Mouse (Mus musculus) testis, postnatal 10 days (tissue): ENCODE measurements around the gene Cgn.

Source experiments
- DNase-seq: peaks from one replicate; pipeline ENCODE4 v3.0.0; 2021; ENCODE audit warnings: low spot score

Gene Cgn

DNA sequence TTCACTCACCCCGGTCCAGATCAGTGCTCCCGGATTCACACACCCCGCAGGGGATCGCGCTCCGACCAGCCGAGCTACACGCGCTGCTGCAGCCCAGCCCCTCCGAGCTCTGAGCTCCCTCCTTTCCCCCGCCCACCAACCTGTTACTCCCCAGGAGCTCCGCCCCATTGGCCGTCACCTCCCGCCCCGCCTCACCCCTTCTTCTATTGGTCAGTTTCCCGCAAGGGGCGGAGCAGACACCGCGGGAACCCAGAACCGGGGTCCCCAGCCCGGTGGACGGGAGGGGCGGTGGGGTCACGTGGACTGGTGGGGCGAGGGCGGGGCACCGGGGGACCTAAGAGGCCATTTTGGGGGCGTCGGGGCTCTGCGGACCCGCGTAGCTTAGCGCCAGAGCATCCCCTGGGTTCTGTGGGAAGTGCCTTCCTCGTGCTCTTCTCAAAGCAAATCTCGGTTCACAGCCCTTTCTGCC lies at the start of gene Cgn:
TSS of gene Cgn (minus strand) at position 126 of the 469 bp plus-strand sequence.
- DNase-seq, result peak; percentile 98

DNA sequence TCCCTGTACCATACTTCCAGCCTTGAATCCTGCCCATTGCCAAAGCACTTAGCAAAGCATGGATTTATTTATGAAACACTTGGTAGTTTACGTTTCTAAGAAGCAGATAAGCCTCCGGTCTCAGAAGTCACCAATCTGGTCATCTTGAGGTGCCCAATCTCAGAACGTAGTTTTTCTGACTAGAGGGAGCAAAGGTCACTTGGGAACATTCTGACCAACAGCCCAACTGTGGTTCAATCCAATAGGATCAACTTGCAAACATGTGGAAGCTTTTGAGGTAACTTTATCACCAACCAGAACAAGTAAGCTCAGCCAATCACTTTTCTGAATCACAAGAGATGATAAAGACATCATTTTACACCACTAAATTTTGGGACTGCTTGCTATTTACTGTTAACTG lies 49.1 kb upstream of the Cgn start:
- no peak for DNase-seq

DNA sequence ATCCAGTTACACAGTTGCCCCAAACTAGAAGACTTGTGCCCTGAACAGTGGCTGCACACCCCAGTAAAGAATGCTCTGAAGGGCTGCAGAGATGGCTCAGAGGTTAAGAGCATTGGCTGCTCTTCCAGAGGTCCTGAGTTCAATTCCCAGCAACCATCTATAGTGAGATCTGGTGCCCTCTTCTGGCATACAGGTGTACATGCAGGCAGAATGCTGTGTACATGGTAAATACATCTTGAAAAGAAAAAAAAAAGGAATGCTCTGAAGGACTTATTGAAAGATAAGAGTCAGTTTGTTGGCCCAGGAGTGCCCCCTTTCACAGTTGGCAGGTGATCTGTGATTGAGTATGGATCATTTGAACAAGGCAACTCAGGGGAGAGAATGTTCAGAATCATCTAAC lies 47.1 kb upstream of the Cgn start:
- DNase-seq, result no peak

DNA sequence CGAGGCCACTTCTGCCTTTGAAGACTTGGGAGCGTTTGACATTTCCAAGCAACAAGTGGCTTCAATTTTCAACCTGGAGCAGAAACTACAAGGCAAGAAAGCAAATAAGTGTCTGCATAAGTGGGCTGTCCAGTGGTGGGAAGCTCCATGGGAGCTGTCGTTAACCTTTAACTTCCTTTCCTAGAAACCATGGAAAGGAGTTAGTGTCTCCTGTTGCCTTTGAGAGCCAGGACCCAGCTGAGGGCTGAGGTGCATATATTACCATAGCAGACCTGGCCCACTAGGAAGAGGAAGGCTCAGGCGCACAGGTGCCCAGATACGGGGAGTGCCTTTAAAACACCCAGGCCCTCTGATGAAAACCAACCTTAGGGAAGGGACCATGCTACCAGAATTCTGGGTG lies 46.4 kb upstream of the Cgn start:
- DNase-seq, result no peak

DNA sequence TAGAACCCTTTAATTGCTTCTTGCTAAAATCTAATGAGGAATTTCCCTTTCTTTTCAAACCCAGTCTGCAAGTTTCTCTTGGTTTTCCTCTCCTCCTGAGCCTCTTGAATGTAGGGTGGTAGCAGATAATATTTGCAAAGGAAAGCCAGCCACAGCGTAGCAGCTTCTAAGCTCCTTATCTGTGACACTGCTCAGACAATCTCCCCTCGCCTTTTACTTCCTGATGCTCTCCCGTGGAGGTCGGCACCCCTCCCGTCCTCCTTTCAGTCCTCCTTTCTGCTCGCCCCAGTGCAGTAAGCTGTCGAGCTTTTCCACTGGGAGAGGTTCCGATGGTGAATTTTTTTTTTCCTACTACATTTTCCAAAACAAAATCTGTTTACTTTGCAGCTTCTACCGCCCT lies 45.8 kb upstream of the Cgn start:
- DNase-seq, result no peak

DNA sequence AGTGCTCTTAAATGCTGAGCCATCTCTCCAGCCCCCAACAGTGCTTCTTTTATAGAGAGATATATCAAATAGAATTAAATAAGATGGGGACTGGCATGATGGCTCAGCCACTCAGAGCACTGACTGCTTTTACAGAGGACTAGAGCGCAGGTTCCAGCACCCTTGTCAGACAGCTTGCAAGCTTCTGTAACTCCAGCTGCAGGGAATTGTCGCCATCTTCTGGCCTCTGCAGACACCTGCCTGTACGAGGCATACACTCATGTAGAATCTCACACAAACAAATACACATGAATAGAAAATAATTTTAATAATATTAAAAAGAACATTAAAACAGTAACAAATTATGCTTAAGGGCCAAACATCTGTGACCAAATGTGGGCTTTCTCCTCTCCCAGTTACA lies 37.8 kb upstream of the Cgn start:
- no peak for DNase-seq

DNA sequence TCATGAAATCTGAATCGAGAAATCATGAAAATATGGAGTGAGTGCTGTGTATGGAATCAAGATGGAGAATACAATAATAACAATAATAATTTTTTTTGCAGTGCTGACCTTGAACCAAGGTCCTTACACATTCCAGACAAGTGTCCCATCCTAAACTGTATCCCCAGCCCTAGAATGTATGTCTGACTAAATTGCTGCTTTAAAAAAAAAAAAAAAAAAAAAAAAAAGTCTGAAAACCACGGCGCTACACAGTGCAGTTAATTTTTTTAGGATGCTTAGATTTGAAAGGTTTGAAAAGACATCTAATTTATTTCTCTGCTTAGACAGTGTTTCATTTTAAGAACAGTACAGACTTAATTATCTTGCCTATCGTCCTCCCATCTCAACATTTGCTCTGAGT lies 35.8 kb upstream of the Cgn start:
- no peak for DNase-seq

DNA sequence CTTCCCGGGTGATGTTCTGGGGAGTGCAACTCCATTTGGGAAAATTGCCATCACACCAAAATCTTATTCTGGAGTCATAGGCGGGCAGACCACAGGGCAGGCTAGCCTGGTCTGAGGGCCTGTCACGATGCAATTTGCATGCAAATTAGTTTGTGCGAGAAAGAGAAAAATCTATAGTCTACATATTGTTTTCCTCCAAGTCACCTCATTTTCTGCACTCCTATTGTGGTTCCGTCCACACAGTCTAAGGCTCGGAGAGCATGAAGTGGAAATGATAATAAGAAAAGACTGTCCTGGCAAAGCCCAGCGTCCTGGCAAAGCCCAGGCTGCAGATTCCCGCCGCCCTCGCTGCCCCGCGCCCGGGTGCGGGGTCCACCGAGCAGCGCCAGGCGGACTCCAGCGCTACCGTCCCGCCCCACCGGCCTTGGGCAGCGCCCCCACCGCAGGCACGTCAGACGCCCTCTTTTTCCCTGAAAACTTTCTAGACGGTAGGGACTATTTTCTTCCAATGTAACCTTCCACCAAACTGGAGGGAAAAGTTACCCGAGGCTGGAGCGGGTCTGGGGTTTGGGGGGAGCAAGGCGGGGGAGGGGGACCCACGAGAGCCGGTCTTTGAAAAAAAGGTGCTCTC lies 34.8 kb upstream of the Cgn start:
- peak; percentile 75 for DNase-seq

DNA sequence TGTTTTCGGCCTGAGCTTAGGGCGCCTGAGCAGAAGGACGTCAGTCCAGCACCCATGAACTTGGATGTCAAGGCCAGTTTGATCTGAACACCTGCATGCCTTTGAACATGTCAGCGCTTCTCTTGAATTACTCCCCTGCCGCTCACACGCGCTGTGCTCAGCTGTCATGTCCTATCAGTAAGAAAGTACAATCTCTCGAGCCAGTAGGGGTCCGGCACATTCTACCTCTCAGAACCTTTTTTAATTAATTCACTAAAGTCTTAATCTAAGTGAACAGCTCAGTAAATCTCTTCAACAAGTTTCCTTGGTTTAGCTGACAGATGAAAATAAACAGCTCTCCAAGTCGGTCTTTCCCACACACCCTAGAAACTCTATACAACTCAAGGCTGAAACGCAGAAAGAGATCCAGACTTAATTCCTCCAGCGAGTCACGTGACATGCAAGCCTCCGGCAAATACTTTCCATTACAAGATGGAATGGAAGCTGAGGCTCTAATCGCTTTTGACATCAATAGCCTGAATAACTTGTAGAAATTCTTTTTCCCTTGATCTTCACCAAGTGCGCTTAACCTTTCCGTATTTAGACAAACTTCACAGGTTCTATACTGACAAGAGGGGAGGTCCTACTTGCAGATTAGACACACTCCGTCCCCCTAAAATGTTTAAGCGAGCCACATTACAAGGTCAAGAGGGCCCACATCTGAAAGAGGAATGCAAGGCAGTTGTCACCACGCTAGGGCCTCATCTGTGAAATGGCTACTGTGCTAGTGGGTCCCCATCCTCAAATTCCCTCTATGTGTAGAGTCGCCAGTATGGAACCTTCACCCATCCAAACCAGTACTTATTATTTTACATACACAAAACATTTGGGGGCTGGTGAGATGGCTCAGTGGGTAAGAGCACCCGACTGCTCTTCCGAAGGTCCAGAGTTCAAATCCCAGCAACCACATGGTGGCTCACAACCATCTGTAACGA lies 33.4 kb upstream of the Cgn start:
- no peak for DNase-seq

DNA sequence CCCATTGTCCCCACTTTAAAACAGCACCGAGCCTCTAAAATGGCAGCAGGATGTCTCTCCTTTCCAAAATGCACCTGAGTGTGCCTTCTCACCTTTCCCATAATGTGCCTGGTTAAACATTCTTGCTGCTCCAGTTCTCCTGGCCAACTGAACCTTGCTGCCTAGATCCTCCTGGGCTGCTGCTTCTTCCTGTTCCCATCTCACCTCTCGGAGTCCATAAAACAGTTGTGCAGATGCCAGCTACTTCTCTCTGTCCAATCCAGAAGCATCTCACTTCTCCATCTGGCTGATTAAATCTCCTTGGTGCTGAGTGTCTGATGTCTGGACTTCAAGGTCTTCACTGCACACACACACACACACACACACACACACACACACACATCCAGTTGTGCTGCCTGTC lies 31.4 kb upstream of the Cgn start:
- no peak for DNase-seq

DNA sequence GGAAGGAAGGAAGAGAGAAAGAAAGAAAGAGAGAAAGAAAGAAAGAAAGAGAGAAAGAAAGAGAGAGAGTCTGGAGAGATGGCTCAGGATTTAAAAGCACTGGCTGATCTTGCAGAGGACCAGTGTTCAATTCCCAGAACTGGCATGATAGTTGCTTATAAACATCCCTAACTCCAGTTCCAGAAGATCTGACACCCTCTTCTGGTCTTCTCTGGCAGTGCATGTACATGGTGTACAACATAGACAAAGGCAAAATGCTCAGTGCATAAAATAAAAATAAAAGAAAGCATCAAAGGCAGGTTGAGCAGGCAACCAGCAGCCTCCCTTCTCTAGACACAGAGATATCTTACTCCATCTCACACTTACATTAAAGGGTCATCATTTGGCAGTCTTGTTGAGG lies 29.3 kb upstream of the Cgn start:
- no peak for DNase-seq

DNA sequence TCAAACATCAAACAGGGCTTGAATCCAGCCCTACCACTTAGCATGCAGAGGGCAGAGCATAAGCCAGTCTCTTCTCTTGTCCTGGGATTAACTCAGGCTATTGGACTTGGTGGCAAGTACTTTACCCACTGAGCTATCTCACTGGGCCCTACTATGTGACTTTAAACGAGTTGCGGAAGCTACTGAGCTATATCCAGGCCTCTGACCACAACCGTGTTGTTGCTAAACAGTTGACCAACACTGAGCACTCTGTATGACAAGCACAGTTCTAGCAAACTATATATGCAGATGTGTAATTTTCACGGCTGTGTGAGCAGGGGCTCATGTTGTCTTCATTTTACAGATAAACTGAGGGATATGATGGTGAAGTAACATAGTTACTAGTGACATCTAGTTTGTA lies 28.4 kb upstream of the Cgn start:
- no peak for DNase-seq

DNA sequence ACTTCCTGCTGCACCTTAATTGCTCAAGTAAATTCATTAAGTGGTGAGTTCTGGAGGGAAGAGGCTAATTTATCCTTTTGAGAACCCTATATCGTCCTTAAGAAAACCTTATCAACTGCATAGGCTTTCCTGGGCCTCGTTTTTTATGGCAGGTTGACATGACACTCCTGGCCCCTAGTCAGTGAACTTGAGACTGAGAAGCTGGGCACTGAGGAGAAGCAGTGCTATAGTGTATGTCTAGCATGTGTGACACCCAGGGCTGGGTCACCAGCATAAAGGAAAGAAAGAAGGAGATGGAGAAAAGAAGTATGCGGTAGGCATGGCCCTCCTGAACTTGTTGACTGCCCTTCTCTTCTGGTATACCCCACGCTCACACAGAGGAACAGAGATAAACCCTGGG lies 27.8 kb upstream of the Cgn start:
- no peak for DNase-seq

DNA sequence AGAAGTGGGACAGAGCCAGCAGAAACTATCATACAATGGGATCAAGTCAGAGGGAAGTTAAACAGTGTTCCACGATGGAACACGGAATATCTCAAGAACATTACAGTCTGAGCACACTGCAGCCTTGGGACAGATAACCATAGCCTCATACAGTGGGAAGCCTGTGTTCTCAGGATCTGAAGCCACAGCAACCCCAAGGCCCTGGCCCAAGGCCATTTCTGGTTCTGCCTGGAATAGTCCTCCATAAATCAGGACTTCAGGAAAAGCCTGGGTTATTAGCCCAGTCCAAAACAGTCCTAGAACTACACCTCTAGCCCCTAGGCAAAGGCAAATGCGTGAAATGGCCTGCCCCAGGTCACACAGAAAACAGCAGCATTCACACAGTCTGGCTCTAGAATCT lies 27.4 kb upstream of the Cgn start:
- DNase-seq, result peak; percentile 85

DNA sequence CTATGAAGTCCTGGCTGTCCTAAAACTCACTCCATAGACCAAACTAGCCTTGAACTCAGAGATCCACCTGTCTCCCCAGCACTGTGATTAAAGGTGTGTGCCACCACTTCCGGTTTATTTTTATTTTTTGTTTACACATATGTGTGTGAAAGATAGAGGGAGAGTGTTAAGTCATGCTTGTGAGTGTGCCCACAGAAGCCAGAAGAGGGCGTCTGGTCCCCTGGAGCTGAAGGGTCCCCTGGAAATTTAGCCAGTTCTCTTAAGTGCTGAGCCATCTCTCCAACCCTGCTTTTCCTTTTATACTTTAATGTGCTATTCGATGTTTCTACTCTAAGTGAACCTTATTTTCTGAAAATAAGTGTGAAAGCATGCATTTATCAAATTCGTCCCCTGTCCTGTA lies 25.3 kb upstream of the Cgn start:
- no peak for DNase-seq

DNA sequence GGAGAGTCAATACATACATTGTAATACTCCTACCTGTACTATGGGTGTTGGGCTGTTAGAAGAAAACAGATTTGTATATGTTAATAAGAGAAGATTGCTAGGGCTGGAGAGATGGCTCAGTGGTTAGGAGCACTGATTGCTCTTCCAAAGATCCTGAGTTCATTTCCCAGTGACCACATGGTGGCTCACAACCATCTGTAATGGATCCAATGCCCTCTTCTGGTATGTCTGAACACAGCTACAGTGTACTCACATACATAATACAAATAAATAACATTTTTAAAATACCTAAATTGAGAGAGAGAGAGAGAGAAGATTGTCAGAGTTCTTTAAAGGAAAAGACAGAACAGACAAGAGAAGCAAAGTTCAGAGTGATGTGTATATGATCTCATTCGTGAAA lies 22.0 kb upstream of the Cgn start:
- no peak for DNase-seq

DNA sequence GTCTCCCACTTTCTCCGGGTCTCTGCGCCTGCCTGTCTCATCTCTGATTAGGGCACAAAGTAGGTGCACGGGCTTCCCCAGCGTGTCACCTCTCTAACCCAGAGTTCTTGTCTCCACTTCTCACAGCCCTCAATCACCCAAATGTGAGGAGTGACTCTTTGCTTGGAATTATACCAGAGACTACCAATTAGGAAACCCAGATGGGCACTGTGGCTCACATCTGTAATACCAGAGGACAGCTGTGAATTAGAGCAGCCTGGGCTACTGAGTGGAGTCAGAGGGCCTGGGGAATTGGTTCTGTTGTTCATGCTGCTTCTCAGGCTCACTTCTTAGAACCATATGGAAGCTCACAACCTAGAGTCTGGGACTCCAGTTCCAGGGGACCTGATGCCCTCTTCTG lies 18.7 kb upstream of the Cgn start:
- DNase-seq, result no peak

DNA sequence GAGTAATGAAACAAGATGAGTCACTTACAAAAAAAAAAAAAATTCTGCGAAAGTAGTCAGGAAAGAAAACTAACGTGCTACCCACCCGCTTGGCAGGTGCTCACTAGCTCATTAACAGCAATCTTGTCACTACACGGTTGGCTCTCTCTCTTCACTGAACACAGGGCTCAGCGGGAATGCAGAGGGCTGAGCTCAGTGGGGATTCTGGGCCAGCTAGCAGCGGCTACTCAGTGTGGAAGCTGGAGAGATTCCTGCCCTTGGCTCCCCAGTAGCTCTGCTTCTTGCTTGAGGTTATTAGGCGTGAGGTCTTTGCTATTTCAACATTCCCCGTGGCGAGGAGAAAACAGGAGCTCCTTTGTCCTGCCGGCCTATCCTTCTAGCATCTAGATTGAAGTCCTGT lies 17.9 kb upstream of the Cgn start:
- no peak for DNase-seq

DNA sequence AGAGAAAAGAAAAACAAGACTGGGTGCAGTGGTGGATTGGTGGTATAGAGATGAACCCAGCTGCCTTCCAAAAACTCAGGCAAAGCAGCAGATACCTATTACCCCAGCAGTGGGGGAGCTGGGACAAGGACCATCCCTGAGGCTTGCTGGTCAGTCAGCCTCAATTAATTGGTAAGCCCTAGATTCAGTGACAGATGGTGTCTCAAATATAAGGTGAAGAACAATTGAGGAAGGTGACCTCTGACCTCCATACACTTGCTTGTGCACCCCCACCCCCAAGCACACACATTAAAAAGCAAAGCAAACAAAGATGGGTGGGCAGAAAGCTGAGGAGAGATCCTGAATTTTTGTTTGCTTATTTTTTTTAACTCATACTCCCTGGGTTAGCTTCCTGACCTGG lies 9.9 kb upstream of the Cgn start:
- DNase-seq, result no peak

DNA sequence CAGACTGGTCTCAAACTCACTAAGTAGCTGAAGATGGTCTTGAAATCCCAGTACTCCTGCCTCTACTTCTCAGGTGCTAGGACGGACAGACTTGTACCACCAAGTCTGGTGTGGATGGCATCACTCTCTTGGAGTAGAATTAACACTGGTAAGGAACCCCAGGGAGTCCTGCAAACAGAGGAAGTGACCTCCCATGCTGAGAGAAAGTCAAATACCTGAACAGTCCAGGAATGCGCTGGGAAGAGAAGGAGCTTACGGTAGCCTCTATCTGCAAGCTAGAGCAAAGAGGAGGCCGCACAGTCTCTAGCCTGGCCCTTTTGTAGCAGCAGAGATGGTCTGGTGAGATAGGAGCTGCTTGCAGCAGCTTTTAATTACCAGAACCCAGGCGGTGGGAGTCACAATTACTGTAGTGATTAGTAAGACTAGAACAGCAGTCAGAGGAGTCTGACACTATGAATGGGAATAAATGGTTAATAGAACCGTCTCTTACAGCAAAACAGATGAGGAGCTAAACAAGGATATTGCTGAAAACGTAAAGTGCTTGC lies 9.4 kb upstream of the Cgn start:
- no peak for DNase-seq

DNA sequence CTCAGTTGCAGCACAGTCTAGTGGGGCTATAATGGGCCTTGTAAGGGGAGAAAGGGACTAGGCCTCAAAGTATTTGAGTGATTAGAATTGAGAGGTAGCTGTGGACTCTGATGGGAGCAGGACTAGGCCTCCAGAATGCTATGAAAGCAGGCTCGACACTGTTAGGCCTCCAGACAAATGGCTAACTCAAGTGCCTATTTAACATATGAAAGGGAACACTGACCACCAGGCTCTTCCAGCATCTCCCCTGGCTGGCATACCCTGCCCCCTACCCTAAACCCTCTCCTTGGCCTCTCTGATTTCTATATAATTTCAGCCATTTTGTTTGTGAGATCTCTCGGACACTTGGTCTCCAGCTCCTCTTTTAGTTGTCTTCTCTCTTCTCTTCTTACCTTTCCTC lies 8.1 kb upstream of the Cgn start:
- no peak for DNase-seq

DNA sequence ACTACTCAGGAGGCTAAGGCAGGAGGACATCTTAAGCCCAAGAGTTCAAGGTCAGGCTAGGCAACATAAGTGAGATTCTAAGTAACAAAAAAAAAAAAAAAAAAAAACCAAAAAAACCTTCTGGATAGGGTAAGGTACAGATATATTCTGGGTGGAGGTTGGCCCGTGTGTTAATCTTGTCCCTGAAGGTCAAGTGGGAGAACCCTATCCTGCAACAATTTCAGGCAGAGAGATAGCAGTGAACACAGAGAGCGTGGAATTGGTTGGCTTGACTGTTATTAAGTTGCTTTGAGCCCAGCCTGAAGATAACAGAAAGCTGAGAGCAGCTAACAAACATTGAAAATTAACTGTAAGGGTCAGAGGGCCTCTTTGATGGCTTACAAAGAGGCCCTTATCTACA lies 7.4 kb upstream of the Cgn start:
- no peak for DNase-seq

DNA sequence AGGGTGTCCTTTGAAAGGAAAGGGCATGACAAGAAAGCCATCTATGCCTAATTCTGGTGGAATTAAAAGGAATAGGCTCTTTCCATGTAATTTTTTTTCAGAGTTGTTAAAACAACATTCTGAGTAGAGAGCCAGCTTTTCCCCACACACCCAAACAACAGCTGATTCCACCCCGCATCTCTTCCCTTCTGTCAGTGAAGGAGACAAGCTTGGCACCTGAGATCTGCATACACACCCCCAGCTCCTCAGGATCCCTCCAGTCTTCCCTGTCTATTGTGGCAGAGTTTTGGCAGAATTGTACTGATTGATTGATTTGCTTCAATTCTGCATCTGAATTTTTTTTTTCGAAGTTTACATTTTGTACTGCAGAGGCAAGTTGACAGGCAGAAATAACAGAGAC lies 6.0 kb upstream of the Cgn start:
- no peak for DNase-seq
